Mouse (Mus musculus) heart, adult 2 months (tissue): ENCODE measurements around the gene C530008M17Rik.

Experiments used
- CTCF ChIP-seq: fragments of 200-600 bp; IDR thresholded peaks from 2 replicates; pipeline ENCODE4 v1.8.1; 2022; ENCODE audit warnings: antibody characterized with exemption, mild to moderate bottlenecking, moderate library complexity
- POLR2A ChIP-seq: fragments of 200-500 bp; IDR thresholded peaks from 2 replicates; pipeline ENCODE4 v1.6.1; 2011; ENCODE audit warnings: mild to moderate bottlenecking, low read depth, low read length, control low read depth; ENCODE audit not compliant: insufficient read depth

DNA sequence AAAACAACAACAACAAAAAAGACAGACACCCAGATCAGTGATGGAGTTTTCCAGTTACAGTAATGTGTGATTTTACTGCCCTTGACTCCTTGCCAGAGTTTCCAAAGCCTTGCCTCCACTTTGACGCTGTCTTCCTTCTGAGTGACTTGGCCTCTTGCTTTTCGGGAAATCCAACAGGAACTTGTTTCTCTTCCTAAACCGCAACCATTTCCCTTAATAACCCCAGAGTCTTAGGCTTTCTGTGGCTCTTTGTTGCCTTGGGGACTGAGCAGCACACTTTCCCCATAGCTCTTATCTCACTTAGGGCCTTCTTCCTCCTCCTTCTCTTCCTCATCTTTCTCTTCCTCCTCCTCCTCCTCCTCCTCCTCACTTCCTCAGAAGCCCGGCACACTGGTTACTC lies 19.1 kb downstream of the C530008M17Rik start:
- TF ChIP-seq CTCF (no peak), POLR2A (no peak)
